Mouse (Mus musculus) embryonic fibroblast, embryonic 13.5 days (primary cell): ENCODE data around the gene Eci2. TPM values are rescaled to one million over a fixed set of nuclear protein-coding genes. Genes with fewer than 3 reads are reported as not detected.
"Not testable (repeated sequence)": the region's sequence is repeated elsewhere in the genome, so short reads cannot be mapped to it uniquely, and the experiment has no call there.

Experiments
- H3K27ac ChIP-seq: 2 replicates; pipeline ENCODE4 v1.5.1; 2012; ENCODE audit warnings: low read length, control low read depth, inconsistent platforms; ENCODE audit not compliant: insufficient read depth
- H3K4me1 ChIP-seq: 2 replicates; pipeline ENCODE4 v1.6.1; 2011; ENCODE audit warnings: low read length; ENCODE audit not compliant: control insufficient read depth, insufficient read depth
- H3K4me3 ChIP-seq: 2 replicates; pipeline ENCODE4 v1.5.1; 2011; ENCODE audit warnings: mild to moderate bottlenecking, control low read depth, low read length; ENCODE audit not compliant: insufficient read depth
- CTCF ChIP-seq: IDR thresholded peaks from 2 replicates; pipeline ENCODE4 v1.5.1; 2011; ENCODE audit warnings: mild to moderate bottlenecking, control low read depth, low read length, moderate library complexity, borderline replicate concordance; ENCODE audit not compliant: insufficient read depth
- POLR2A ChIP-seq: IDR thresholded peaks from 2 replicates; pipeline ENCODE4 v1.6.1; 2011; ENCODE audit warnings: low read depth, mild to moderate bottlenecking, control low read depth, low read length, moderate library complexity
- polyA plus RNA-seq: library from polyadenylated mRNA; stranded (reverse); fragments of >200 nt; gene quantifications from 2 replicates; pipeline ENCODE4 v1.2.4, GENCODE M21; 2011; ENCODE audit warnings: low read depth; ENCODE audit not compliant: missing spikeins, insufficient read length

The Eci2 gene
- polyA plus RNA-seq, 1 experiment = 78.9 TPM

DNA sequence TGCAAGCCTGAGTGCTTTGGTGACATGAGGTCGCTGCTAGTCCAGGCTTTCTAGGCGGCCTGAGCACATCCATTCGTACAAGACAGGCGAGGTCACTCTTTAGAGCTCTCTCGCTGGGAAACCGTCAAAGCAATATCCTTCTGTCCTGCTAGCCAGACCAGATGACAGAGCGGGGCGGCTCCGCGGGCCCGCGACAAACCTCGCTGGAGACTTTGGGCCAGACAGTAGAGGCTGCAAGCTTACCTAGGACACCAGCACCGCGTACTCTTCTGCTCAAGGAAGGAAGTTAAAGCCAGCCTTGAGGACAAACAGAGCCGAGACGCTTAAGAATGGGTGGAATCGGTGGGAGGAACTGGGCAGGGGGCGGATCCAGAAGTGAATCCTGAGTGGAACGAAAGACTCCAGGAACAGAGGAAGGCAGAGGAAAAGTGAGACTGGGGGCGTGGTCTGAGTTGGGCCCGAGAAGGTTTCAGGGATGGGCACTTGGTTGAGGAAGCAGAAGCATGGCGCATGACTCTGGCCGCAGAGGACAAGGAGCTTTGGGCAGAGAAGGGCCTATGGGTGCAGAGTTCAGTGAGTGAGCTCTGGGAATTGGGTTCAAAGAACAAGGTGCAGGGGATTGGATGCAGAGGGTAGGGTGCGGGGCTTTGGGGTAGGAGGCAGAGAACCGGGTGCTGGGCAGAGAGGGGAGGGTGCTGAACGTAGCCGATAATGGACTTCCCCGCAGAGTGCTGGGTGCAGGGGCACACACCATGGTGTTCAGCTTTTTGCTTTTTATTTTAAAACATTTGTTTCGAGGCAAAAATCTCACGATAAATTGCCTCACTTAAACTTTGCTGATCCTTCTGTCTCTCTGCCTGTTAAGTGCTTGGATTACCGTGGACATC lies 63.1 kb downstream of the Eci2 start, which contains the start of gene Eci3:
Gene Eci3 (minus strand): TSS at position 300 of the 887 bp plus-strand sequence.
- no peak for TF ChIP-seq POLR2A
- no peak within 1 kb of the TSS for H3K27ac ChIP-seq
- peak within 1 kb of the TSS; percentile 52 for H3K4me3 ChIP-seq
- 0 out of 2 replicates have a peak, but pooled peaks cover 3% of the 10 kb centered on the region for H3K4me1 ChIP-seq

DNA sequence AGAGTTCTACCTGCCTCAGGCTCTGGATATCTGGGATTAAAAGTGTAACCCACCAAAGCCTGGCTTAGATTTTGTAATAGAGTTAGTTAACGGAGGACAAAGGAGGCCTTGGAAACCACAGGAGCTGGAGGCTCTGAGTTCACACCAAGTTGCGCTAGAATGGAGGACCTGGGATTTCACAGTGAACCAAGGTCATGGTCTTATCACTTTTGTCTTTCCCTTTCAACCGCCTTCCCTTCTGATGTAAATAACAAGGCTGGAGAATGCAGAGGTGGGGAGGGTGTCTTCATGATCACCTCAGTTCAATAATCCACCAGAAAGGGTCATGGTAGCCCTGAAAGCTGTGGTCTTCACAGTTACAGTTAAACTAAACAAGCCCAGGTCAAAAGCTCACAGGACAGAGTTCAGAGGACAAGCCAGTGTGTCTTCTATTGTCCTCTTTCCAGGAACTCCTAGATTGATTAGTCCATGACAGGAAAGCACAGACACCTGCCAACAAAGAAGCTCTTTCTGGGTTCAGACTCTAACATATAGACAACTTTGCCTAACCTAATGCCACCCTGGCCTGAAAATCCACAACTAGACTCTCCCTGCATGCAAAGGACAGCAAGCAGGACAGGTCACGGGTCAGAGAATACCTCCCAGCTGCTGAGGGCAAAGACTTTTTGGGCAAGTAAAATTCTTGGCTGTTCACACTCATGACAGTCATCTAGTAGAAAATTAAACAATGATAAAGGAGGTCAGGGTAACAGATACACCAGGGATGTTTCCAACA lies 65.7 kb downstream of the Eci2 start:
- H3K4me3 ChIP-seq = no peak overlapping the region
- TF ChIP-seq POLR2A (no peak), CTCF (no peak)
- no peak overlapping the region for H3K27ac ChIP-seq
- 0 out of 2 replicates have a peak, but pooled peaks cover 3% of the 10 kb centered on the region for H3K4me1 ChIP-seq

DNA sequence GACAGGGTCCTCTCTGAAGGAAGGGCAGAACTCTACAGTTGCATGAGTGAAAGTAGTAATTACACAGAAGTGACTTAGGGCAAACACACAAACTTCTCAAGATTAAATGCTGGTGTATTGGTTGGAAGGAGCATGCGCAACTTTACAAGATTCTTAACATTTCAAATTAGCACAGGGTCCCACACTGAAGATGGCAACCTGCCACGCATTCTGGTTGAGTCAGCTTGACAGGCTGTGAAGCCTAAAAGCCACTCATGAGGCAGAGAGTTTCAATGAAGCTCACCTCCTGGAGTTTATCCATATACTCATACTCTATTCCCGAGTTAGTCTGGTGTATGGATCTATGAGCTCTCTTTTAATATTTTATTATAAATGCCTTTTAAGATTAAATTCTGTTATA lies 68.7 kb downstream of the Eci2 start:
- not testable (repeated sequence) for H3K27ac ChIP-seq, H3K4me1 ChIP-seq, H3K4me3 ChIP-seq

DNA sequence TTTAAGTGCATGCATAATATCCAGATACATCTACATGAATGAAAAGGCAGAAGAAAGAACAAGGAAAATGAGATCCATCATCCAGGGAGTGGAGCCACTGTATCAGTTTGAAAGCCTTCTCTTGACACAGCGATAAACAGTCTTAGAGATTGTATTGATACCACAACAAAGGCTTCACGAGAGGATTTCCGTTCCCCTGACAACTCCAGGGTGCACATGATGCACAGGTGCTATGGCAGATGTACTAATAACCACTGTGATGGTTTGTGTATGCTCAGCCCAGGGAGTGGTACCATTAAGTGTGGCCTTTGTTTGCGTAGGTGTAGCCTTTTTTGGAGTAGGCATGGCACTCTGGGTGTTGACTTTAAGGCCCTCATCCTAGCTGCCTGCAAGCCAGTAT lies 70.0 kb downstream of the Eci2 start:
- no peaks in the 10 kb centered on the region for H3K4me1 ChIP-seq
- no peak overlapping the region for H3K4me3 ChIP-seq
- no peak overlapping the region for H3K27ac ChIP-seq
- TF ChIP-seq POLR2A = no peak
- TF ChIP-seq CTCF = no peak

DNA sequence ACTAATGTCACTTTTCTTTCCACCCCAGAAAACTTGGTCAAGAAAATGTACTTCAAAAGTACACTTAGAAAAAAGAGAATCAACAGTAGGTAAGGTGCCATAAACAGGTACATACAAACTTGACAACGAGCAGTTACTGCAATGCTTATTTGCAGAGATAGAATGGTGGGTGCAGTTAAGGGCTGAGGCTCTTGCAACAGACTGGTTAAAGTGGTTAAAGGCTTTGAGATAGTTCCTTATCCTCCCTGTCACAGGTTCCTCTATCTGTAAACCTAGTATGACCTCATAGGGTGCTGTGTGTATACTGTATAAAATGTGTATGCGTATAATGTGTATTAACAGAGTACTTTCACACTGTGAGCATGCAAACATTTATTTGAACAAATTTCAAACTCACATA lies 75.5 kb downstream of the Eci2 start:
- H3K4me1 ChIP-seq, H3K4me3 ChIP-seq: not testable (repeated sequence)

DNA sequence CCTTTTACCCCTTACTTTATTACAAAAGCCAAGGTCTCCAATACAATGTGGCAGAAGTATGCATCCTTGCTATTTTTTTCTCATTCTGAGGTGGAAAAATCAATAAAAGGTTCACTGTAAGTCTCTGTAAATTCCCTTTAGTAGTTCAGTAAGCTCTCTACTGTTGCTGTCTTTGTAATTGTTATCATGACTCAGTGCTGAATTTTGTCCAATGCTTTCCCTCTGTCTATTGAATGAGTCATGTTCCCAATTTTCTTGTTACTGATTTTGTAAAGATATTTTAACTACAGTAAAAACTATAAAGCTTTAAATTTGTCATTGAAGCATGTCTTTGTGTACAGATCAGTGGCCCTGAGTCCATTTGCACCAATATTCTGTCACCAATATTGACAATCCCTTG lies 84.5 kb downstream of the Eci2 start:
- TF ChIP-seq CTCF = no peak
- no peak for TF ChIP-seq POLR2A
- Histone ChIP-seq H3K4me1 (no peaks in the 10 kb centered on the region), H3K4me3 (no peak overlapping the region), H3K27ac (no peak overlapping the region)

More for the DNA sequence above, 75.5 kb downstream of the Eci2 start:
- H3K27ac ChIP-seq = not testable (repeated sequence)

DNA sequence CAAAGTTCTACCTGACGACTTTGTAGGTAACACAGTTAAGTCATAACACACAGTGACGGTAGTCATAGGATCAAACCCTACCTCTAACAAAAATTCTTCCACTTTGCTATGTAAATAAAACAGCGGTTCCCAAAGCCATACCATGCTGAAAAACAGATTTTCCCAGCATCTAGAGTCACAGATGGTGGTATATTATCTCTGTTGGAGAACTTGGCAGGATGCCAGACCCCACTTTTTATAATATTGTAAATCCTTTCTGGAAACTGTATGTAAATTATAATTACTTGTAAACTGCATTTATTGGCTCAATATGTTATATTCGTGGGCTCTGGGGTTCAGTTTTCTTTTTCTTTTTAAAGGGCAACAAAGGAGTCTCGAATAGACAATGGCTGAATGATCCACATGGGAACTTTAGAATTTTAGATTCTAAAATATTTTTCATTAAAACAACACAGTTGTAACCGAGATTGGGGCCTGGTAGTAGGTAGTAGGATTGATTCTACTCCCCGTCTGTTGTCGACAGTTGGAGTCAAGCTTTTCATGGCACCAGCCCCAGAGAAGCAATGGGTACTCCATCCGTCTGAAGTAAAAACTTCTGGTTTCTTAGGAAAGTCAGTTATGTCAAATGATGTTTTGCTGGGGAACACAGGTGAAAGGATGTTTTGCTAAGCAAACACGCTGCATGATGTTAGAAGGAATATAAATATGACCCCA lies 91.8 kb downstream of the Eci2 start:
- no peak overlapping the region for H3K4me3 ChIP-seq
- no peak overlapping the region for H3K27ac ChIP-seq
- H3K4me1 ChIP-seq = no peaks in the 10 kb centered on the region
- TF ChIP-seq POLR2A = no peak
- no peak for TF ChIP-seq CTCF

Other genes starting within 250 kb of the Eci2 start
- 91.7 and 98.5 TPM in 2 replicates for gene Prpf4b, start 151.8 kb downstream of the Eci2 start, polyA plus RNA-seq
- not detected in 2 replicates for gene Fam217a, start 102.8 kb downstream of the Eci2 start, polyA plus RNA-seq
- not detected in 2 replicates for gene 4933417A18Rik, start 102.7 kb downstream of the Eci2 start, polyA plus RNA-seq
- gene Eci3, start 63.3 kb downstream of the Eci2 start, polyA plus RNA-seq = not detected in 2 replicates